Mouse (Mus musculus) bone marrow macrophage, adult 2 months (primary cell): ENCODE data around the gene Rbak.

Experiments
- CTCF ChIP-seq: IDR thresholded peaks from 2 replicates; pipeline ENCODE4 v1.5.1; 2012; ENCODE audit warnings: low read depth, mild to moderate bottlenecking, low read length, moderate library complexity
- POLR2A ChIP-seq: IDR thresholded peaks from 2 replicates; pipeline ENCODE4 v1.6.1; 2012; ENCODE audit warnings: mild to moderate bottlenecking, low read depth, low read length, borderline replicate concordance

DNA sequence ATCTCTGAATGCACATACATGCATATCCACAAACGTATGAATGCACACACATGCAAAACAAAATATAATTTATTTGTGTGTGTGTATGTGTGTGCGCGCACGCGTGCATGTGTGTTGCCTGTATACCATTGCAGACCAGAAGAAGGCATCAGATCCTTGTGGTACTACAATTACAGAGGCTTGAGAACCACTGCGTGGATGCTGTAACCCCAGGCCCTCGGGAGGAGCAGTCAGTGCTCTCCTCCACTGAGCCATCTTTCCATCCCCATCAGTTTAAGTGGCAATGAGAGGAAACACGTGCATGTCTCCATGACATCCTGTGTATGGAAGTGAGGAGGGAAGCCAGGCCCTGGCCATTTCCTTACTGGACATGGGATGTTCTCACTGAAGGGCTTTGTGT lies 12.2 kb upstream of the Rbak start:
- TF ChIP-seq POLR2A (no peak), CTCF (no peak)
